Mouse (Mus musculus): ENCODE measurements around the gene Hs2st1.
A peak's percentile ranks its signal among the peaks of the same experiment; 100 is the strongest.

Hs2st1 gene

GRCm38 (mm10) chr3:144586731-144587130, 16.8 kb upstream of the Hs2st1 start:
- DNase-seq (ENCODE audit: low spot score in 2 of 2), result no peak

GRCm38 (mm10) chr3:144584789-144585553, 15.0 kb upstream of the Hs2st1 start:
- DNase-seq (ENCODE audit: low spot score in 2 of 2), result no peak

- DNase-seq (ENCODE audit: low spot score in 2 of 2), result no peak
Measured at GRCm38 (mm10) chr3:144583789-144584188, 13.8 kb upstream of the Hs2st1 start.

- DNase-seq (ENCODE audit: low spot score in 2 of 2), result no peak
Measured at GRCm38 (mm10) chr3:144582306-144582705, 12.3 kb upstream of the Hs2st1 start.

- DNase-seq (ENCODE audit: low spot score in 2 of 2), result no peak
Measured at GRCm38 (mm10) chr3:144581842-144582241, 11.9 kb upstream of the Hs2st1 start.

GRCm38 (mm10) chr3:144580281-144580680, 10.3 kb upstream of the Hs2st1 start:
- no peak for DNase-seq (ENCODE audit: low spot score in 2 of 2)

- no peak for DNase-seq (ENCODE audit: low spot score in 2 of 2)
Measured at GRCm38 (mm10) chr3:144579796-144580195, 9.8 kb upstream of the Hs2st1 start.

GRCm38 (mm10) chr3:144578921-144579320, 8.9 kb upstream of the Hs2st1 start:
- DNase-seq (ENCODE audit: low spot score in 2 of 2), result no peak

GRCm38 (mm10) chr3:144577366-144578340, 7.7 kb upstream of the Hs2st1 start:
- DNase-seq (ENCODE audit: low spot score in 2 of 2), result no peak

- no peak for DNase-seq (ENCODE audit: low spot score in 2 of 2)
Measured at GRCm38 (mm10) chr3:144574256-144574655, 4.3 kb upstream of the Hs2st1 start.

GRCm38 (mm10) chr3:144570816-144571487, 971 bp upstream of the Hs2st1 start:
- DNase-seq (ENCODE audit: low spot score in 2 of 2), result no peak

GRCm38 (mm10) chr3:144569401-144569971, 495 bp downstream of the Hs2st1 start:
- DNase-seq (ENCODE audit: low spot score in 2 of 2), result peak in 1 of 2 experiments; percentile 39

GRCm38 (mm10) chr3:144568861-144569361, 1.1 kb downstream of the Hs2st1 start:
- DNase-seq (ENCODE audit: low spot score in 2 of 2), result no peak

GRCm38 (mm10) chr3:144565212-144565611, 4.8 kb downstream of the Hs2st1 start:
- DNase-seq (ENCODE audit: low spot score in 2 of 2), result no peak

GRCm38 (mm10) chr3:144563916-144564315, 6.1 kb downstream of the Hs2st1 start:
- DNase-seq (ENCODE audit: low spot score in 2 of 2), result no peak

GRCm38 (mm10) chr3:144561511-144562250, 8.3 kb downstream of the Hs2st1 start:
- no peak for DNase-seq (ENCODE audit: low spot score in 2 of 2)

- no peak for DNase-seq (ENCODE audit: low spot score in 2 of 2)
Measured at GRCm38 (mm10) chr3:144558274-144558673, 11.7 kb downstream of the Hs2st1 start.

- DNase-seq (ENCODE audit: low spot score in 2 of 2), result no peak
Measured at GRCm38 (mm10) chr3:144556625-144557324, 13.2 kb downstream of the Hs2st1 start.

- DNase-seq (ENCODE audit: low spot score in 2 of 2), result no peak
Measured at GRCm38 (mm10) chr3:144555144-144555543, 14.8 kb downstream of the Hs2st1 start.

GRCm38 (mm10) chr3:144554503-144554902, 15.5 kb downstream of the Hs2st1 start:
- DNase-seq (ENCODE audit: low spot score in 2 of 2), result no peak
